Mouse (Mus musculus) 3T3-L1 (cell line): ENCODE results near the gene Abraxas2.
A peak's percentile ranks its signal among the peaks of the same experiment; 100 is the strongest.

Source experiments
- DNase-seq: peaks from one replicate; pipeline ENCODE4 v3.0.0-alpha.2; 2015; ENCODE audit warnings: low read depth, low spot score

Abraxas2 gene

DNA sequence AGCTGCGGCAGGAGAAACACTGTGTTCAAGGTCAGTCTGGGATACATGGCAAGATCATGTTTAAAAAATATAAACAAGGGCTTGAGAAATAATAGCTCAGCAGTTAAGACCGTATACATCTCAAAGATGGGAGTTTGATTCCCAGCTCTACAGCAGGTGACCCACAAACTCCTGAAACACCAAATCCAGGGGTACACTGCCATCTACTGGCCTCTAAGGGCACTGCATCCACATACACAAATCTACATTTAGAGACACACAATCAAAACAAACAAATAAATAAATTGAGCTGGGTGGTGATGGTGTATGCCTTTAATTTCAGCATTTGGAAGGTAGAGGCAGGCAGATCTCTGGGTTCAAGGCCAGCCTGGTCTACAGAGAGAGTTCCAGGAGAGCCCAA lies 39.2 kb downstream of the Abraxas2 start:
- peak; percentile 32 for DNase-seq

DNA sequence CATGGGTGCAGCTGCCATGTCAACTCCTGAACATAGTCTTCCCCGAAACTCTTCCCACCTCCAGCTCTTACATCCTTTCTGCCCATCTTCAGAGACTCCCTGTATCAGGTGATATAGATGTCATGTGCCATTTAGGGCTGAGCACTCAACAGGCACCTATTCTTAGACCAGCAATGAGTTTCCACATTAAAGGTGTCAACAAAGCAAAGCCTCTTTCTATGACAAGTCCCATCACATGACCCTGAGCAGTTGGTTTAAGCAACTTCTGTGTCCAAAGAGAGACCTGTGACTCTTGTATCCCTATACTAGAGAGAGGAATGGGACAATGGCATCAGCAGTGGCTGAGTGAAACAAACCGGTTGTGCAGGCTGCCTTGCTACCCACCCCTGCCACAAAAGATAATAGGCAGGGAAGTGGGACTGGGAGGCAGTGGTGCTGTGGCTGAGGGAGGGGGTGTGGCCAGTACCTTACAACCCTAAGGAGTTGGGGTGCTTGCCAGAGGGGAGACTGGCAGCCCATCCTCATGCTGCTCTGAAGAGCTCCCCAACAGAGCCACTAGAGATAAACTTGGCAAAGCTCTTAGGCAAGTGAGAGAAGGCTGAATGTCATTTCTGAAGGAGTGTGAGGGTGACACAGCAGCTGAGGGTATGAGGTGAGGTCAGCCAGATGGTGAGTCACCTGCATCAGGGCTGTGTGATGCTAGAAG lies 42.0 kb downstream of the Abraxas2 start:
- DNase-seq = no peak

DNA sequence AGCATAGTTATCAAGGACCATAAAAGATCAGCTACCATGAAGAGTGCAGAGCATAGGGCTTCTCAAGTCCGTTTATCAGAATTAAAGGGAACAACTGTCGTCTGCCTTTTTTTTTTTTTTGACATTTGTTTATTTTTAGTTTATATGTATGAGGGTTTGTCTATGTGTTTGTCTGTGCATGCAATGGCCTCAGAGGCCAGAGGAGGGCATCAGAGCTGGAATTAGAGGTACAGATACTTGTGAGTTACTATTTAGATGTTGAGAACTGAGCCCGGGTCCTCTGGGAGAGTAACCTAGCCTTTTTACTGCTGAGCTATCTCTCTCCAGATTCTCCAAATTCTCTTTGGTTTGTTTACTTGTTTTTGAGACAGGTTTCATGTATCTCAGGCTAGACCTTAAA lies 44.8 kb downstream of the Abraxas2 start:
- DNase-seq = no peak

DNA sequence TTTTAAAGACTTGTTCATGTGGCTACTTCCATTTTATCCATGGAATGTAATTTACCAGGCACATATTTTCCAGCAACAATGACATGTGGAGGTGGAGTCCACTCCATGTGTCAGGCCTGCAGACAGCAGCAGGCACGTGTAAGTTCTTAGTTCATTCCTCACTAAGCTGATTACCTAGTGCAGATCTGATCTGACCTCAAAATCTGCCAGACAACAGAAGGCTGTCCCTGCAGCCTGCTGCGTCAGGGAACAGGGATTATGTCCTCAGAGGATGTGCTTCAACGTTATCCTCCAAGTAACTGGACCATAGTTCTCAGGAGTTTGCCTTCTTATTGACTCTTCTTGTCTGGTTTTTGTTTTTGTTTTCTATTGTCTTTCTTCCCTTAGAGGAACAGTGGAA lies 62.9 kb downstream of the Abraxas2 start:
- no peak for DNase-seq

DNA sequence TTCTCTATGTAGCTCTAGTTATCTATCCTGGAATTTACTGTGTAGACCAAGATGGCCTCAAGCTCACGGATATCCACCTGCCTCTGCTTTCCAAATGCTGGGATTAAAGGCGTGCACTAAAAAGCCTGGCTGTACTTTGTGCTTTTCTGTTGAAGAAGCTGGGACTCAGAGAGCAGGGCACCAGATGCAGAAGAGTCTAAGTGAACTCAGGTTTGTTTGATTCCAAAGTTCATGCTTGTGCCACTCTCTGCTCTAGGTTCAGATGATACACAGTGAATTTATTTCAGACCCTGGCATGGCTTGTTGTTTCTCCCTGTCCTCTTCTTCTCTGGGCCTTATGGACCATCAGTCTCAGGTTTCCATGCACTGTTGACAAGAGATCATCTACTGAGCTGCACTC lies 66.2 kb downstream of the Abraxas2 start:
- DNase-seq = no peak

DNA sequence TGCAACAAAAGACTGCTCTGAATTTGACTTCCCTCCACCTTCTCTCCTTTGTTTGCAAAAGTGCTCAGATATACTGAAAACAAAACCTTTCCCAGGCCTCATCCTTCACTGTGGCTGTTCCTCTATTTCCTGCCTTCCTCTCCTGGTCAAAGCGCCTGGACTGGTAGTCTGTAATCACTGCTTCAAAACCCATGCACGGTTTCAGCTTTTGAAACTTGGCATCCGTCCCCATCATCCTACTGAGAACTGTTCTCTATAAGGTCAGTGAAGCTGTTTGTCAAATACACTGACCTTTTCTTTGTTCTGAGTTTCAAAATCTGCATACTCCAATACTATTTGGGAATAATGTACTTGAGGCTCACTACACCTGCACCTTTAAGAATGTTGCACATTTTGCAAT lies 68.2 kb downstream of the Abraxas2 start:
- DNase-seq = no peak

DNA sequence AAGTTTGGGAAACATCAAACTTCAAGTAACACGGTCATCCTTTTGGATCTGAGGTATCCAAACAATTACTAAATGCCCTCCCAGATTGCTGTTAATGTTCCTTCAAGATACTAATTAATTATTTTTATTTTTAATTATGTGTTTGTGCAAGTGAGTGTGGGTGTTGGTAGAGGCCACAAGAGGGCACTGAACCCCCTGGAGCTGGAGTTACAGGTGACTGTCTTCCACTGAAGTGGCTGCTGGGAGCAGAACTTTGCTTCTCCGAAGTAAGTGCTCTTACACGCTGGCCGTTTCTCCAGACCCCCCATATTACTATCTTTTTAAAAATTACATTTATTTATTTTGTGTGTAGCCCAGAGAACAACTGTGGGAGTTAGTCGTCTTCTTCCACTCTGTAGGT lies 71.0 kb downstream of the Abraxas2 start:
- DNase-seq = peak; percentile 26

DNA sequence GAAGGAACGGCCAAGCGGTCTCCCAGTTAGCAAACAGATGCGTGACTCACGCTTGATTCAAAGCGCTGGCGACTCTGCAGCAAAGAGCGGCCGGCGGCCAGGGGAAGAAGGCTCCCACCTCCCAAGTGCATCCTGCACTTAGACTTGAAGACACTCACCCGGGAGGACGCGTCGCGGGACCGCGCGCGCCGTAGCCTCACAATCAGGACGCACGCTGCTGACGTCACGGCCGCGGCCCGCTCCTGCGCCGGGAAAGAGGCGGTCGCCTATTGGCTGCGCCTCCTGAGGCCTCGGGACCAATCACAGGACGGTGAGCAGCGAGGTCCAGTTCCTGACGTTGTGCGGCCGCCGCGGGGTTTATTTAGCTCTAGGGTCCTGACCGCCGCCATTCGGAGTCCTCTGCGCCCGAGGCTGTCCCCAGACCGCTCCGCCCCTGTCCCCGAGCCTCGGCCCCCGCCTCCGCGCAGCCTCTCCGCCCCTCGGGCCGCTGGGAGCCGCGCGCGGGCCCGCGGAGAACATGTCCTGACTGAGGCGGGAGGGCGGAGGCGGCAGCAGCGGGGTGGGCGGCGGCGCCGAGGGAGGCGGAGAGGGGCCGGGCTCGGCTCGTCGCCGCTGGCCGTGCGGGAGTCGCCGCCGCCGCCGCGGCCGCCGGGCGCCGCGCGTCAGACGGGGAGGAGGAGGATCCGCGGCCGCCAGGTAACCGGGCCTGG lies 72.0 kb downstream of the Abraxas2 start, which contains the start of gene Zranb1:
TSS of gene Zranb1 (plus strand) at position 293 of the 710 bp plus-strand sequence.
- peak; percentile 94 for DNase-seq

DNA sequence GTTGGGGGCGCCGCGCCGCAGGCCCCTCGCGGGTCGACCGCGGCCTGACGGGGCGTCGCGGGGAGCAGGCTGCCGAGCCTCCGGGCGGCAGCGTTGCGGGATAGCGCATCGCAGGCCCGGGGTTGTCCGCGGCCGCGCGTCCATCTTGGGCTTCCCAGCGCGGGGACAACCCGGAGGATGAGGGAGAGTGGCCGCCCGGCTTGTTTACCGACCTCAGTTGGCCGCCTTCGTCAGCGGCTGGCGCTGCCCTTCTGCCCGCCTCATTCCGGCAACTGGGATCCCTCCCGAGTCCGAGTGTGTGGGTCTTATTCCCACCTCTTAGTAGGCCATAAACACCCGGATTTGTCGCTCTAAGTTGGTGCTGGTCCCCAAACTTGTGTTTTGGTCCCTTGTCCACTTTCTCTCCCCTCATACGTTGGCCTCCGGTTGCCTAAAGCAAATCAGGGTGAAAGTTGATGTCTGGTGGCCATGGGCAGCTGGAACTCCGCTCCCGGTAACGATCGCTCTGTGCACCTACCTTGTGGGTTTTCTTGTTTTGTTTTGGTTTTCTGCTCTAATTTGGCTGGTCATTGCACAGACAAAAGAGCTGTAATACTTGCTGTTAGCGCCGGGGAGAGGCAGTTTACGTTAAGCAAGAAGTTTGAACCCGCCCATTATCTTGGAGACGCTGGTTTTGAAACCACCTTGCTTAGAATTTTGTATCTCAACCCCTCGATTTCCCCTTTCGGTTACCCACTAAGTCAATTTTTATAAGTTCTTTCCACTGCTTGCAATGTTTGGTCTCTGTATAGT lies 72.7 kb downstream of the Abraxas2 start:
- DNase-seq = peak; percentile 57

DNA sequence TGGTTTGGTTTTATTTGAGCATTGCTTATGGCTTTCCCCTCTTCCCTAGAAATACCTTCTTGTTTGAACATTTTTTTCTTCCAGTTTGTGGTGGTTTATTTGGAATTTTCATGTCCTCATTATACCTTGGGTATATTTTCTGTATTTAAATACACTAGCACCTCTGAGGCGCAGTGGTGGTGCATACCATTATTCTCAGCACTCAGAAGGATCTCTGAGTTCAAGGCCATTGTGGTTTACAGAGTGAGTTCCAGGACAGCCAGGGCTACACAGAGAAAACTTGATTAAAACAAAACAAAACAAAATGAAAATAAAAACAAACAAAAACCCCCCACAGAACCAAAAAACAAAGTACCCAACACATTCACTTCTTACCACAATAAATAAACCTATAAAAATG lies 74.3 kb downstream of the Abraxas2 start:
- DNase-seq = no peak
